Mouse (Mus musculus): ENCODE data around the gene Abhd16b.

GRCm38 (mm10) chr2:181522811-181523210 lies 29.8 kb downstream of the Abhd16b start:
- TF ChIP-seq CTCF (IDR thresholded peaks at IDR 0.05; ENCODE audit: low read depth) (peak; percentile 61), EP300 (IDR thresholded peaks at IDR 0.05; ENCODE audit: low read depth) (no peak)

All from heart, postnatal 0 days (tissue).